Mouse (Mus musculus) bone marrow macrophage, adult 2 months (primary cell): ENCODE data around the gene Cage1. TPM values are rescaled to one million over a fixed set of nuclear protein-coding genes. Genes with fewer than 3 reads are reported as not detected.

Experiments
- H3K27ac ChIP-seq: 2 replicates; pipeline ENCODE4 v1.5.1; 2012; ENCODE audit warnings: low read depth, low read length; ENCODE audit not compliant: insufficient read depth
- H3K4me1 ChIP-seq: 2 replicates; pipeline ENCODE4 v1.6.1; 2012; ENCODE audit warnings: low read length; ENCODE audit not compliant: control insufficient read depth, insufficient read depth
- H3K4me3 ChIP-seq: 2 replicates; pipeline ENCODE4 v1.5.1; 2012; ENCODE audit warnings: mild to moderate bottlenecking, low read length, moderate library complexity; ENCODE audit not compliant: insufficient read depth
- CTCF ChIP-seq: IDR thresholded peaks from 2 replicates; pipeline ENCODE4 v1.5.1; 2012; ENCODE audit warnings: low read depth, mild to moderate bottlenecking, low read length, moderate library complexity
- POLR2A ChIP-seq: IDR thresholded peaks from 2 replicates; pipeline ENCODE4 v1.6.1; 2012; ENCODE audit warnings: mild to moderate bottlenecking, low read depth, low read length, borderline replicate concordance
- polyA plus RNA-seq: library from polyadenylated mRNA; stranded (reverse); fragments of >200 nt; gene quantifications from 2 replicates; pipeline ENCODE4 v1.2.4, GENCODE M21; 2012; ENCODE audit not compliant: missing spikeins, insufficient read depth, insufficient read length

Cage1 gene
- polyA plus RNA-seq, 1 experiment, result 0.44 TPM

- Histone ChIP-seq H3K4me3 (no peak overlapping the region), H3K4me1 (no peaks in the 10 kb centered on the region), H3K27ac (no peak overlapping the region)
- TF ChIP-seq POLR2A, result no peak
- peak; percentile 26; the same call in 1 of the 2 replicates for TF ChIP-seq CTCF
These were observed 28.2 kb upstream of the Cage1 start for GRCm38 (mm10) chr13:38064854-38065663.

GRCm38 (mm10) chr13:38062678-38063077 is 25.8 kb upstream of the Cage1 start:
- Histone ChIP-seq H3K27ac (no peak overlapping the region), H3K4me3 (no peak overlapping the region), H3K4me1 (no peaks in the 10 kb centered on the region)
- TF ChIP-seq CTCF (no peak), POLR2A (no peak)

- Histone ChIP-seq H3K27ac (no peak overlapping the region), H3K4me3 (no peak overlapping the region), H3K4me1 (no peaks in the 10 kb centered on the region)
- TF ChIP-seq CTCF, result no peak
- no peak for TF ChIP-seq POLR2A
These were observed 13.0 kb upstream of the Cage1 start for GRCm38 (mm10) chr13:38049888-38050287.

- Histone ChIP-seq H3K4me1 (peaks cover 18% of the 10 kb centered on the region), H3K27ac (no peak overlapping the region), H3K4me3 (peak overlapping the region; percentile 88)
- TF ChIP-seq POLR2A (no peak), CTCF (no peak)
These were observed 942 bp upstream of the Cage1 start for GRCm38 (mm10) chr13:38037811-38038210.

- no peak for TF ChIP-seq POLR2A
- no peak for TF ChIP-seq CTCF
- Histone ChIP-seq H3K4me1 (peaks cover 18% of the 10 kb centered on the region), H3K27ac (peak within 1 kb of the TSS; percentile 48), H3K4me3 (peak within 1 kb of the TSS; percentile 88)
These were observed 376 bp downstream of the Cage1 start, which contains the start of gene Riok1 for GRCm38 (mm10) chr13:38036343-38037043. Riok1 (plus strand) TSS chr13:38036995.

- Histone ChIP-seq H3K4me1 (peaks cover 7% of the 10 kb centered on the region), H3K4me3 (no peak overlapping the region), H3K27ac (peak overlapping the region; percentile 49; the same call in 1 of the 2 replicates)
- TF ChIP-seq CTCF, result no peak
- TF ChIP-seq POLR2A, result no peak
These were observed 8.5 kb downstream of the Cage1 start for GRCm38 (mm10) chr13:38028407-38028806.

- TF ChIP-seq CTCF, result no peak
- TF ChIP-seq POLR2A, result no peak
- peaks cover 7% of the 10 kb centered on the region for H3K4me1 ChIP-seq
- peak overlapping the region; percentile 49 for H3K27ac ChIP-seq
- no peak overlapping the region for H3K4me3 ChIP-seq
These were observed 9.1 kb downstream of the Cage1 start for GRCm38 (mm10) chr13:38027618-38028248.

- H3K4me1 ChIP-seq, result peaks cover 7% of the 10 kb centered on the region
- H3K4me3 ChIP-seq, result no peak overlapping the region
- TF ChIP-seq POLR2A (no peak), CTCF (peak; percentile 13; the same call in 1 of the 2 replicates)
- H3K27ac ChIP-seq, result no peak overlapping the region
These were observed 11.0 kb downstream of the Cage1 start for GRCm38 (mm10) chr13:38025874-38026273.

GRCm38 (mm10) chr13:38018791-38019190 is 18.1 kb downstream of the Cage1 start:
- no peak for TF ChIP-seq POLR2A
- TF ChIP-seq CTCF, result no peak
- Histone ChIP-seq H3K27ac (no peak overlapping the region), H3K4me1 (no peaks in the 10 kb centered on the region), H3K4me3 (no peak overlapping the region)
